Mouse (Mus musculus): ENCODE results near the gene Eid2b. TPM values are rescaled to one million over a fixed set of nuclear protein-coding genes. Genes with fewer than 3 reads are reported as not detected.

Gene Eid2b
- polyA plus RNA-seq, 1 experiment from 2014 or later, result 6.5 TPM

- DNase-seq (ENCODE audit: low spot score) (no peak), ATAC-seq (replicated peaks; ENCODE audit: low FRiP score) (peak; percentile 73)
- Histone ChIP-seq H3K9ac (ENCODE audit: low read depth, low read length) (peak within 1 kb of the TSS; percentile 78), H3K9me3 (ENCODE audit: control insufficient read depth, low read length) (no peaks in the 10 kb centered on the region), H3K4me1 (replicated peaks; ENCODE audit: control insufficient read depth, insufficient read depth, low read length) (no peaks in the 10 kb centered on the region), H3K4me3 (ENCODE audit: low read depth, low read length) (peak within 1 kb of the TSS; percentile 80), H3K36me3 (ENCODE audit: control insufficient read depth, insufficient read depth, low read length) (peaks cover 2% of the 10 kb centered on the region; the same call in 1 of the 2 replicates), H3K4me2 (peak within 1 kb of the TSS; percentile 81), H3K27me3 (replicated peaks; ENCODE audit: control insufficient read depth, insufficient read depth, low read length) (peaks cover 5% of the 10 kb centered on the region; the same call in 1 of the 2 replicates), H3K27ac (ENCODE audit: low read depth, low read length) (peak within 1 kb of the TSS; percentile 65)
- WGBS, result 6% methylated on average over 57 of the region's 57 CpGs
Measured at GRCm38 (mm10) chr7:28267129-28268041, 10.2 kb upstream of the Eid2b start, which contains the start of gene Eid2. Gene Eid2 (plus strand): TSS chr7:28267881.

GRCm38 (mm10) chr7:28268042-28268531 is 9.5 kb upstream of the Eid2b start:
- Histone ChIP-seq H3K36me3 (ENCODE audit: control insufficient read depth, insufficient read depth, low read length) (peaks cover 2% of the 10 kb centered on the region; the same call in 1 of the 2 replicates), H3K9ac (ENCODE audit: low read depth, low read length) (peak overlapping the region; percentile 78), H3K4me1 (replicated peaks; ENCODE audit: control insufficient read depth, insufficient read depth, low read length) (no peaks in the 10 kb centered on the region), H3K27ac (ENCODE audit: low read depth, low read length) (peak overlapping the region; percentile 65), H3K4me3 (ENCODE audit: low read depth, low read length) (peak overlapping the region; percentile 80), H3K4me2 (peak overlapping the region; percentile 81), H3K27me3 (replicated peaks; ENCODE audit: control insufficient read depth, insufficient read depth, low read length) (peaks cover 5% of the 10 kb centered on the region; the same call in 1 of the 2 replicates), H3K9me3 (ENCODE audit: control insufficient read depth, low read length) (no peaks in the 10 kb centered on the region)
- DNase-seq (ENCODE audit: low spot score) (peak; percentile 75), ATAC-seq (replicated peaks; ENCODE audit: low FRiP score) (peak; percentile 71)
- under 1% methylated on average over 44 of the region's 62 CpGs for WGBS

- DNase-seq (ENCODE audit: low spot score) (no peak), ATAC-seq (replicated peaks; ENCODE audit: low FRiP score) (no peak)
- H3K36me3 ChIP-seq (ENCODE audit: control insufficient read depth, insufficient read depth, low read length), result peaks cover 2% of the 10 kb centered on the region; the same call in 1 of the 2 replicates
- H3K27me3 ChIP-seq (replicated peaks; ENCODE audit: control insufficient read depth, insufficient read depth, low read length), result peaks cover 5% of the 10 kb centered on the region; the same call in 1 of the 2 replicates
- peak overlapping the region; percentile 81 for H3K4me2 ChIP-seq
- 0 out of 2 replicates have a peak overlapping the region, but pooled peaks have one; percentile 65 for H3K27ac ChIP-seq (ENCODE audit: low read depth, low read length)
- peak overlapping the region; percentile 78 for H3K9ac ChIP-seq (ENCODE audit: low read depth, low read length)
- no peaks in the 10 kb centered on the region for H3K9me3 ChIP-seq (ENCODE audit: control insufficient read depth, low read length)
- H3K4me1 ChIP-seq (replicated peaks; ENCODE audit: control insufficient read depth, insufficient read depth, low read length), result no peaks in the 10 kb centered on the region
- WGBS, result 25% methylated on average over 16 of the region's 16 CpGs
- H3K4me3 ChIP-seq (ENCODE audit: low read depth, low read length), result peak overlapping the region; percentile 80
Measured at GRCm38 (mm10) chr7:28268576-28268975, 9.0 kb upstream of the Eid2b start.

GRCm38 (mm10) chr7:28269355-28269754 is 8.2 kb upstream of the Eid2b start:
- Histone ChIP-seq H3K27ac (ENCODE audit: low read depth, low read length) (no peak overlapping the region), H3K4me3 (ENCODE audit: low read depth, low read length) (no peak overlapping the region), H3K4me1 (replicated peaks; ENCODE audit: control insufficient read depth, insufficient read depth, low read length) (no peaks in the 10 kb centered on the region), H3K36me3 (ENCODE audit: control insufficient read depth, insufficient read depth, low read length) (peaks cover 2% of the 10 kb centered on the region; the same call in 1 of the 2 replicates), H3K27me3 (replicated peaks; ENCODE audit: control insufficient read depth, insufficient read depth, low read length) (peaks cover 5% of the 10 kb centered on the region; the same call in 1 of the 2 replicates), H3K9ac (ENCODE audit: low read depth, low read length) (no peak overlapping the region), H3K9me3 (ENCODE audit: control insufficient read depth, low read length) (no peaks in the 10 kb centered on the region), H3K4me2 (no peak overlapping the region)
- no peak for DNase-seq (ENCODE audit: low spot score)
- ATAC-seq (replicated peaks; ENCODE audit: low FRiP score), result no peak
- WGBS, result 90% methylated on average over 12 of the region's 12 CpGs

- no peaks in the 10 kb centered on the region for H3K9me3 ChIP-seq (ENCODE audit: control insufficient read depth, low read length)
- no peaks in the 10 kb centered on the region for H3K4me1 ChIP-seq (replicated peaks; ENCODE audit: control insufficient read depth, insufficient read depth, low read length)
- no peak overlapping the region for H3K4me2 ChIP-seq
- H3K27ac ChIP-seq (ENCODE audit: low read depth, low read length), result no peak overlapping the region
- peaks cover 2% of the 10 kb centered on the region; the same call in 1 of the 2 replicates for H3K36me3 ChIP-seq (ENCODE audit: control insufficient read depth, insufficient read depth, low read length)
- DNase-seq (ENCODE audit: low spot score) (no peak), ATAC-seq (replicated peaks; ENCODE audit: low FRiP score) (no peak)
- no peak overlapping the region for H3K9ac ChIP-seq (ENCODE audit: low read depth, low read length)
- H3K27me3 ChIP-seq (replicated peaks; ENCODE audit: control insufficient read depth, insufficient read depth, low read length), result peaks cover 5% of the 10 kb centered on the region; the same call in 1 of the 2 replicates
- WGBS, result 67% methylated on average over 3 of the region's 3 CpGs
- no peak overlapping the region for H3K4me3 ChIP-seq (ENCODE audit: low read depth, low read length)
Measured at GRCm38 (mm10) chr7:28271761-28272160, 5.8 kb upstream of the Eid2b start.

GRCm38 (mm10) chr7:28277237-28277614 is 313 bp upstream of the Eid2b start:
- H3K4me2 ChIP-seq, result 0 out of 2 replicates have a peak overlapping the region, but pooled peaks have one; percentile 94
- DNase-seq (ENCODE audit: low spot score) (no peak), ATAC-seq (replicated peaks; ENCODE audit: low FRiP score) (no peak)
- H3K36me3 ChIP-seq (ENCODE audit: control insufficient read depth, insufficient read depth, low read length), result no peaks in the 10 kb centered on the region
- no peaks in the 10 kb centered on the region for H3K9me3 ChIP-seq (ENCODE audit: control insufficient read depth, low read length)
- 54% methylated on average over 8 of the region's 8 CpGs for WGBS
- H3K27ac ChIP-seq (ENCODE audit: low read depth, low read length), result no peak overlapping the region
- no peak overlapping the region for H3K9ac ChIP-seq (ENCODE audit: low read depth, low read length)
- no peaks in the 10 kb centered on the region for H3K27me3 ChIP-seq (replicated peaks; ENCODE audit: control insufficient read depth, insufficient read depth, low read length)
- peaks cover 7% of the 10 kb centered on the region; the same call in 1 of the 2 replicates for H3K4me1 ChIP-seq (replicated peaks; ENCODE audit: control insufficient read depth, insufficient read depth, low read length)
- no peak overlapping the region; the same call in 1 of the 2 replicates for H3K4me3 ChIP-seq (ENCODE audit: low read depth, low read length)

- H3K27ac ChIP-seq (ENCODE audit: low read depth, low read length), result 0 out of 2 replicates have a peak overlapping the region, but pooled peaks have one; percentile 64
- no peaks in the 10 kb centered on the region for H3K36me3 ChIP-seq (ENCODE audit: control insufficient read depth, insufficient read depth, low read length)
- WGBS, result 83% methylated on average over 7 of the region's 7 CpGs
- H3K4me1 ChIP-seq (replicated peaks; ENCODE audit: control insufficient read depth, insufficient read depth, low read length), result peaks cover 7% of the 10 kb centered on the region; the same call in 1 of the 2 replicates
- ATAC-seq (replicated peaks; ENCODE audit: low FRiP score) (no peak), DNase-seq (ENCODE audit: low spot score) (no peak)
- peak overlapping the region; percentile 78 for H3K4me3 ChIP-seq (ENCODE audit: low read depth, low read length)
- H3K9me3 ChIP-seq (ENCODE audit: control insufficient read depth, low read length), result no peaks in the 10 kb centered on the region
- H3K9ac ChIP-seq (ENCODE audit: low read depth, low read length), result peak overlapping the region; percentile 93
- H3K27me3 ChIP-seq (replicated peaks; ENCODE audit: control insufficient read depth, insufficient read depth, low read length), result no peaks in the 10 kb centered on the region
- H3K4me2 ChIP-seq, result peak overlapping the region; percentile 94
Measured at GRCm38 (mm10) chr7:28278279-28278652, 727 bp downstream of the Eid2b start.

GRCm38 (mm10) chr7:28280630-28281029 is 3.1 kb downstream of the Eid2b start:
- 67% methylated on average over 7 of the region's 7 CpGs for WGBS
- DNase-seq (ENCODE audit: low spot score), result no peak
- Histone ChIP-seq H3K27ac (ENCODE audit: low read depth, low read length) (no peak overlapping the region), H3K4me2 (no peak overlapping the region), H3K9me3 (ENCODE audit: control insufficient read depth, low read length) (no peaks in the 10 kb centered on the region), H3K4me3 (ENCODE audit: low read depth, low read length) (no peak overlapping the region), H3K9ac (ENCODE audit: low read depth, low read length) (no peak overlapping the region), H3K36me3 (ENCODE audit: control insufficient read depth, insufficient read depth, low read length) (no peaks in the 10 kb centered on the region), H3K4me1 (replicated peaks; ENCODE audit: control insufficient read depth, insufficient read depth, low read length) (peaks cover 7% of the 10 kb centered on the region; the same call in 1 of the 2 replicates), H3K27me3 (replicated peaks; ENCODE audit: control insufficient read depth, insufficient read depth, low read length) (no peaks in the 10 kb centered on the region)
- no peak for ATAC-seq (replicated peaks; ENCODE audit: low FRiP score)
